Mouse (Mus musculus) large intestine, adult 2 months (tissue): ENCODE data around the gene Senp2. TPM values are rescaled to one million over a fixed set of nuclear protein-coding genes. Genes with fewer than 3 reads are reported as not detected.

ENCODE experiments used
- DNase-seq: peaks from one replicate; pipeline ENCODE4 v3.0.0-alpha.2; 2012; ENCODE audit warnings: low read depth, low spot score
- WGBS: fragments of 180-500 bp; shearing (Covaris S2); methylation state at CpG from one replicate; pipeline ENCODE4 v1.1.7; 2018; 5-methylcytosine and 5-hydroxymethylcytosine counted together
- polyA plus RNA-seq: library from polyadenylated mRNA; depleted of rRNA; stranded (reverse); fragments of >200 nt; gene quantifications from 2 replicates; pipeline ENCODE4 v1.2.3, GENCODE M21; 2012

Gene Senp2
- polyA plus RNA-seq, 1 experiment: 8.8 TPM

DNA sequence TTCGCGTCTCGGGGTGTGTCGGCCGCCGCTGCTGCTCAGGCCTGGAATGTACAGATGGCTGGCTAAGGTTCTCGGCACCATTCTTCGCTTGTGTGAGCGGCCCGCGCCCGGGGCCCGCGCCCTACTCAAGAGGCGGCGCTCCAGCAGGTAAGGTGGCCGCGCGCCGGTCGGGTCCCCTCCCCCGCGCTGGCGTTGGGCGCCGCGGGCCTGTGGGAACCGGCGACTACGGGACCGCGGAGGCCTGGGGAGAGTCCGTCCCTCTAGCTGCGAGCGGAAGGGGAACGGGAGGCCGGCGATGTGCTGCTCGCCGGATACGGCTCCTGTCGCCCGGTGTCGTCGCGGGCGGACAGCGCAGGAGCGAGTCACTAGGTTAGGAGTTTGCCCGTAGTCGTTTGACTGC, 312 bp downstream of the Senp2 start:
- WGBS: under 1% methylated on average over 51 of the region's 51 CpGs
- DNase-seq: no peak

- 81% methylated on average over 1 of the region's 1 CpGs for WGBS
- no peak for DNase-seq
These were observed 6.3 kb downstream of the Senp2 start for GRCm38 (mm10) chr16:22015569-22015968.

DNA sequence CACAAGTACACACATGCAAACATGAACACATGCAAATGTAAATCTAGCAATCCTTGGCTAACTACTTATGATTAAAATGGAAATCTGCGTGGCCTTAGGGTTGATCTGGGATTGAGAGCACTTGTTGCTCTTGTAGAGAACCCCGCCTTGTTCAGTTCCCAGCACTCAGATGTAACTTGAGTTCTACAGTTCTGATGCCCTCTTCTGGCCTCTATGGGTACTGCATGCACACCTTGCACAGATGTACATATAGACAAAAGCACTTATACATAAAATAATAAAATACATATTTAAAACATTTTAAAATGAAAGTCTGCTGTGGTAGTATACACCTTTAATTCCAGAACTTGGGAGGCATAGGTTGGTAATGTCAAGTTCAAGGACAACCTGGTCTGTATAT, 12.8 kb downstream of the Senp2 start:
- WGBS: 97% methylated on average over 2 of the region's 2 CpGs
- DNase-seq: no peak

- DNase-seq: no peak
- 96% methylated on average over 5 of the region's 5 CpGs for WGBS
These were observed 18.2 kb downstream of the Senp2 start for GRCm38 (mm10) chr16:22027474-22027873.

DNA sequence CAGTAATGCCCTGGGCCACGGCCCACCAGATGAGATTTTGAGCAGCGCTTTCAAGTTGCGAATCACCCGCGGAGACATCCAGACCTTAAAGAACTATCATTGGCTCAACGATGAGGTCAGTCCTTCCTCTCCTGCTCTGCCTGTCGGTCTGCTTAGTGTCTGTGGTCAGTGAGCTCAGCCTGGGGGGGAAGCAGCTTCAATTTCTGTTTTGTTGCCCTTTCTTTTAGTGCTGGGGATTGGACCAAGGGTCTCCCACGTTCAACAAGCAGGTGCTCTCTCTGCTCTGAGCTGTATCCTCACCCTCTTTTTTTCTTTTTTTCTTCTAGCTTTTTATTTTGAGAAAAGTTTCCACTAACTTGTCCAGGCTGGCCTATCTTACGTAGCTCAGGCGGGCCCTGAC, 29.3 kb downstream of the Senp2 start:
- 88% methylated on average over 10 of the region's 10 CpGs for WGBS

GRCm38 (mm10) chr16:22039978-22040377, 30.7 kb downstream of the Senp2 start:
- no peak for DNase-seq
- WGBS: 97% methylated on average over 1 of the region's 1 CpGs

More for the DNA sequence above, 29.3 kb downstream of the Senp2 start:
- DNase-seq: no peak

DNA sequence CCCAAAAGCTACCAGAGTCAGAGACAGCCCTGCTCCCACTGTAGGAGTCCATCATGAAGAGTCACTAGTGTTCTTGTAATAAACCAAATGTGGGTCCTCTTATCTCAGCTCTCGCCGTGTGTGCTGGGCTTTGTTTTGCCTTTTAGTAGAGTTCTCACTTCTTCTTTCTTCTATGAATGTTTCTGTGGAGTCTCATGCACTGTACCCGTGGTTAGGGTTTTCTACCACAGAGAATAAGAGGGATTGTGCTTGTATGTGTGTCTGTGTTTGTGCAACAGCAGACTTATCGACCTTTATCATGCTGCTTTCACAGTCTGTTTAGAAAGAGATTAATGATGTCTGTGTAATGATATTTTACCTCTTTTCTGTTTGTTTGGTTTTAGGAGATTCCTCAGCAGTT, 34.5 kb downstream of the Senp2 start:
- no peak for DNase-seq
- WGBS: 78% methylated on average over 4 of the region's 4 CpGs

DNA sequence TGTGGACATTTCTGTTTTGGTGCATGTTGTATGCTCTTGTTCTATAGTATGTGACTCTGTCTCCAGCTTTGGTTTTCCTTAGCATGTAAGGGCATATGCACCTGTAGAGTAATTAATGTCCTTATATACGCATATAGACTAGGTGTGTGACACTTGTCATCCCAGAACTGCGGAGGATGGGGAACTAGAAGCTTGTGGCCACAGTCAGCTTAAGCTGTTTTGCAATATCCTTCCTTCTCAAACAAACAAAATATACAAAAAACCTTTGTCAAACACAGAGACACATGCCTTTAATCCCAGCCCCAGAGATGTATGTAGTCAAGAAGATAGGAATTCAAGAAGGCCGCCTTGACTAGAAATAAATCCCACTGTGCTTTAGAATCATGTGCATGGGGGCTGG, 36.6 kb downstream of the Senp2 start:
- DNase-seq: no peak
- WGBS: 92% methylated on average over 3 of the region's 3 CpGs

- no peak for DNase-seq
- 92% methylated on average over 10 of the region's 10 CpGs for WGBS
These were observed 37.6 kb downstream of the Senp2 start for GRCm38 (mm10) chr16:22046739-22047366.

DNA sequence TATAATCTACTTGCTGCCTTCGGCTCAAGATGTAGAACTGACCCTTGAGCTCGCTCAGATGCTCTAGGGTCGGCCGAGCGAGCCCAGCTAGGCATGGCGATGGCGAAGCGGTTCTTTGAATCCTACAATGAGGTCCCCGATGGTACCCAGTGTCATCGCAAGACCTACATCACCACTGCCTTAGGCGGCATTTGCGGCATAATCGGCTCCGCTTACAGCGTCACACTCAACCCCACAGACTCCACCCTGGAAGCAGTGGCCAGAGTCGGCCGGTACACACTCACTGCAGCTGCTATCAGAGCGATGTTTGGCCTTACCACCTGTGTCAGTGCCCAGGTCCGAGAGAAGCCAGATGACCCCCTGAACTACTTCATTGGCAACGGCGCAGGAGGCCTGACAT, 44.1 kb downstream of the Senp2 start:
- 94% methylated on average over 21 of the region's 21 CpGs for WGBS
- no peak for DNase-seq

DNA sequence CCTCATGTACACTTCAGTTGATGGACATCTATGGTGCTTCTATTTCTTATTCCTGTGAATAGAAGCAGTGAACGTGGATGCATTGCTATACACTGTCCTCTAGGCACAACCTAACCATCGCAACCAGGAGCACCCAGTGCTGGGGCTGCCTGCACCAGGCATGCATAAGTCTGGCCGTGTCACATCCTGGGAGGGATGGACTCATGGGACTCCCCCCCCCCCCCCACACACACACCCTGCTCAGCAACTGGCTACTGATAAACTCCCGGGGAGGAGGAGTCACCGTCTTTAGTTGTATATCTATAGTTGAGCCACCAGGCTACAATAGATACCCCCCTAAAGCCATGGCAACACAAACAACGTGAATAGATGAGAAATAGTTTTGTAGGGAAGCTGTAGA, 48.2 kb downstream of the Senp2 start:
- no peak for DNase-seq
- WGBS: 75% methylated on average over 6 of the region's 6 CpGs

GRCm38 (mm10) chr16:22058871-22059270, 49.6 kb downstream of the Senp2 start:
- no peak for DNase-seq
- WGBS: 92% methylated on average over 7 of the region's 7 CpGs

DNA sequence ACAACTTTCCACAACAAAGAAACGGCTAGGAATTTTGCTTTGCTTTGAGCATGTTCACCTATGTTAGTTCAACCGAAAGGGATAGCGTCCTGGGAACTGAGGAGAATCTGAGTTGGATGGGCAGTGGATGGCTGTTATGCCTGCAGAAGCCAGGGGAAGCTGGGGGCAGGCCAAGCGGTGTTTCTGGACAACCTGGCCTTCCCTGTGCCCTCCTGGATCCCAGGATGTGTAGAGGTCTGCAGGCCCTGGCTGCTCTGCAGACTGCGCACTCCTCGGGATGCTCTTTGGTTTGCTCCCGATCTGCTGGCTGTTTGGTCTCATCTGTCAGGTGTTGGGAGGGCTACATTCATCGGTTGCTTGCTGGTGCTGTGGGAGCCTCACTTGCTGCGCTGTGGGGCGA, 51.1 kb downstream of the Senp2 start:
- 93% methylated on average over 10 of the region's 10 CpGs for WGBS
- DNase-seq: no peak

DNA sequence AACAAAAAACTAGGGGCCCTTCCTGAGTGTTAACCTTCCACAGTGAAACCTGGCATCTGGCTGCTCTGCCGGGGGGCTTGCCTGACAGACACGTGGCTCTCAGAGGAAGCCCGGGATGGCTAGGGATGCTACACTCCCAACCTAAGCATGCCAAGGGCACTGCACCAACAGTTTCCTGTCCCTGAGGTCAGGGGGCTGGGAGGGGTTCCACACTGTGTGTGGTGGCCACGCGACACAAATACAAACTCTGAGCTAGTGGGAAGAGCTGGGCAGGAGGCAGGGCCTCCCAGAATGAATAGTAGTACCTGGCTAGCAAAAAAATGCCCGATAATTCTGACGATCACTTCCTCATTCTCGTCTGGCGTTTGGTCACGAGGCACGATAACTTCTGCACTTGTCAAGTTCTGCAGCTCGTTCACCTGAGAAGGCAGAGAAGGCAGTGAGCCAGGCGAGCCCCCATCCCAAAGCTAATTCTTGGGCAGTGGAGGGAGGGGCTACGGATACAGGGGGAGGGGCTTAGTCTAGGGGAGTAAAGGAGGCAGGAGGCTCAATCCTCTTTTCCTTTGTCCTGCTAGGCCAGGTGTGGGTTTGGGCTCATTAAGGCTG, 52.4 kb downstream of the Senp2 start:
- no peak for DNase-seq
- 65% methylated on average over 14 of the region's 14 CpGs for WGBS

GRCm38 (mm10) chr16:22062284-22062683, 53.0 kb downstream of the Senp2 start:
- 60% methylated on average over 4 of the region's 4 CpGs for WGBS
- DNase-seq: no peak

DNA sequence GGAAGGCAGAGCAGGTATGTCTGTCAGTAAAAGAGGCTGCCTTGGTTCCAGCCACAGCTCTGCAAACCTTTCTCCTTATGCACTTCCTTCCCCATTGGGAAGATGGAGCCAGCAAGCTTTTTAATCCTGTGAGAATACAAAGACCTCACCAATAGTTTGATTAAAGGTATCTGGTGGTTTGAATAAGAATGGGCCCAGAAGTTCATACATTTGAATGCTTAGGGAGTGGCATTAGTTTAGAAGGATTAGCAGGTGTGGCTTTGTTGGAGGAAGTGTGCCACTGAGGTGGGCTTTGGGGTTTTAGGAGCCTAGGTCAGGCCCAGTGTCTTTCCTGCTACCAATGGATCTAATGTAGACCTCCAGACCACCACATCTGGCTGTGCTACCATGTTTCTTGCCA, 56.3 kb downstream of the Senp2 start:
- DNase-seq: no peak

- WGBS: 76% methylated on average over 8 of the region's 8 CpGs
- DNase-seq: no peak
These were observed 58.1 kb downstream of the Senp2 start for GRCm38 (mm10) chr16:22067406-22067805.

GRCm38 (mm10) chr16:22071361-22071760, 62.1 kb downstream of the Senp2 start:
- DNase-seq: no peak
- WGBS: 79% methylated on average over 7 of the region's 7 CpGs

DNA sequence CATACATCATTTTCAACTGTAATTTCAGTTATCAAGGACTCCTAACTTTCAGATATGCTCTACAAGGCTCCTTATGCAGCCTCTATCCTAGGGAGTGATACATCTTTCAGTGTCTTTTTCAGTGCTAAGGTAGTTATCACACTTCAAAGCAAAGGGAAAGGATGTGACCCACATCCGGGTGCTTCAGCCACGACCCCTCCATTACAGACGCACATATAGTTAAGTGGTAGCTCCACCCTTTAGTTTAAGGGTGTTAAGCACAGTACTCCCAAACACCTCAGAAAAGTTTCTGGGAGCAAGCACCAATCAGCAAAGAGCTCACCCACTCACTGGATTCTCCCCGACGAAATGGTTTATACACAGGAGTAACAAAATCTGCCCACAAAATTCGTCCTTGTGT, 65.8 kb downstream of the Senp2 start:
- WGBS: 75% methylated on average over 6 of the region's 6 CpGs
- DNase-seq: no peak

GRCm38 (mm10) chr16:22075829-22076619, 66.7 kb downstream of the Senp2 start:
- 61% methylated on average over 5 of the region's 5 CpGs for WGBS

GRCm38 (mm10) chr16:22076620-22076941, 67.3 kb downstream of the Senp2 start:
- DNase-seq: no peak
- WGBS: 55% methylated on average over 4 of the region's 4 CpGs

More at GRCm38 (mm10) chr16:22075829-22076619, 66.7 kb downstream of the Senp2 start:
- no peak for DNase-seq
